ENCODE assay signal across 8 mouse cellular contexts in genomic region chr11:79003053-79003768, GRCm38 (mm10). TPM values are rescaled to one million over a fixed set of nuclear protein-coding genes. Genes with fewer than 3 reads are reported as not detected.
DNase-seq lines count a peak whose midpoint lies in the region; ATAC-seq and TF ChIP-seq lines count a peak whose summit lies in the region.

No protein-coding gene starts in this region.

- peak; percentile 74 for ATAC-seq in G1E (ENCODE audit: extremely low read depth, insufficient number of reproducible peaks, low FRiP score, poor library complexity, severe bottlenecking)
- ATAC-seq in inflammation-experienced regulatory T-cells, adult 6 months: peak; percentile 37
- no peak for ATAC-seq in forebrain, embryonic 15.5 days (replicated peaks)

- H3K27me3 ChIP-seq in G1E (ENCODE audit: insufficient read depth, low read length): no peaks in the 10 kb centered on the region
- no peaks in the 10 kb centered on the region for H3K27me3 ChIP-seq in forebrain, embryonic 15.5 days

- H3K9me3 ChIP-seq in G1E (replicated peaks): no peaks in the 10 kb centered on the region
- no peaks in the 10 kb centered on the region for H3K9me3 ChIP-seq in forebrain, embryonic 15.5 days

- H3K27ac ChIP-seq in forebrain, embryonic 15.5 days (replicated peaks): no peak overlapping the region

- no peak overlapping the region for H3K4me2 ChIP-seq in forebrain, embryonic 15.5 days (replicated peaks)

- WGBS in forebrain, embryonic 15.5 days: 83% methylated on average over 11 of the region's 11 CpGs

- H3K36me3 ChIP-seq in G1E (replicated peaks): no peaks in the 10 kb centered on the region
- H3K36me3 ChIP-seq in forebrain, embryonic 15.5 days: no peaks in the 10 kb centered on the region

- DNase-seq in CD4-positive, CD25-positive, alpha-beta regulatory T cell, adult 2 months (ENCODE audit: low read depth, low spot score): peak; percentile 55
- no peak for DNase-seq in G1E (ENCODE audit: low spot score)
- DNase-seq in lung, postnatal 14 days: peak; percentile 29
- DNase-seq in cerebellum, adult 9-11 months: no peak
- no peak for DNase-seq in frontal cortex, postnatal 25 days (ENCODE audit: low spot score in 2 of 2)
- no peak for DNase-seq in left cerebral cortex, adult 18-20 months (ENCODE audit: low spot score in 2 of 2)

- peaks cover 67% of the 10 kb centered on the region for H3K4me1 ChIP-seq in G1E (ENCODE audit: insufficient read depth, low read depth, low read length)
- H3K4me1 ChIP-seq in forebrain, embryonic 15.5 days: no peaks in the 10 kb centered on the region

- no peak overlapping the region; the same call in 1 of the 2 replicates for H3K4me3 ChIP-seq in G1E (ENCODE audit: low read depth, low read length)
- H3K4me3 ChIP-seq in forebrain, embryonic 15.5 days: no peak overlapping the region

- no peak overlapping the region for H3K9ac ChIP-seq in forebrain, embryonic 15.5 days (replicated peaks)

- no peak for TF ChIP-seq CTCF in G1E (IDR thresholded peaks at IDR 0.05; ENCODE audit: low read depth, low read length)

RNA-seq across cellular contexts. Expression of gene Lgals9, which starts 18.5 kb away (rescaled TPM):
- 786 and 908 TPM in 2 replicates for total RNA-seq in G1E (2014; fragmentation: Nextera tagmentation)
- 178 and 183 TPM in 2 replicates for total RNA-seq in G1E (2017)
- 41.2 and 50.3 TPM in 2 replicates for polyA plus RNA-seq in G1E (2012)
- 100 to 1,000 TPM; 166 to 316 (median 259) TPM for polyA plus RNA-seq in inflammation-experienced regulatory T-cells, adult 6 months (2017; shearing (Covaris generic))
- polyA plus RNA-seq in forebrain, embryonic 15.5 days (2015; fragmentation: Nextera tagmentation; extraction: Ambion mirVana): 7.2 and 7.8 TPM in 2 replicates
- total RNA-seq in left cerebral cortex, adult 18-20 months (2021): 1 to 10 TPM; 4.6 to 5.1 TPM

Comparison
In these comparisons a context has a peak if more than half of its experiments do, and no peak if none do; other contexts are left out.
1. DNase-seq: peak in CD4-positive, CD25-positive, alpha-beta regulatory T cell, adult 2 months (single experiment) and lung, postnatal 14 days (single experiment); none in G1E (single experiment), cerebellum, adult 9-11 months (single experiment), frontal cortex, postnatal 25 days (0 of 2) and left cerebral cortex, adult 18-20 months (0 of 2).